Mouse (Mus musculus) testis, adult 2 months (tissue): ENCODE measurements around the gene Arfip1. TPM values are rescaled to one million over a fixed set of nuclear protein-coding genes. Genes with fewer than 3 reads are reported as not detected.

Experiments used
- H3K27ac ChIP-seq: fragments of 200-500 bp; 2 replicates; pipeline ENCODE4 v1.5.1; 2012; ENCODE audit warnings: low read depth, low read length; ENCODE audit not compliant: control insufficient read depth, insufficient read depth
- H3K27me3 ChIP-seq: fragments of 200-500 bp; 2 replicates; pipeline ENCODE4 v1.6.1; 2012; ENCODE audit warnings: mild to moderate bottlenecking, low read length, moderate library complexity; ENCODE audit not compliant: control insufficient read depth, insufficient read depth
- H3K36me3 ChIP-seq: fragments of 200-500 bp; 2 replicates; pipeline ENCODE4 v1.6.1; 2012; ENCODE audit warnings: mild to moderate bottlenecking, low read length; ENCODE audit not compliant: control insufficient read depth, insufficient read depth
- H3K4me1 ChIP-seq: fragments of 200-500 bp; 2 replicates; pipeline ENCODE4 v1.6.1; 2012; ENCODE audit warnings: low read length; ENCODE audit not compliant: control insufficient read depth, insufficient read depth
- H3K4me3 ChIP-seq: fragments of 200-500 bp; 2 replicates; pipeline ENCODE4 v1.5.1; 2012; ENCODE audit warnings: low read depth, mild to moderate bottlenecking, low read length, moderate library complexity, mixed read lengths; ENCODE audit not compliant: control insufficient read depth
- CTCF ChIP-seq: fragments of 200-500 bp; IDR thresholded peaks from 2 replicates; pipeline ENCODE4 v1.5.1; 2012; ENCODE audit warnings: low read depth, mild to moderate bottlenecking, inconsistent platforms, low read length, moderate library complexity; ENCODE audit not compliant: control insufficient read depth, insufficient read depth, insufficient replicate concordance
- POLR2A ChIP-seq: fragments of 200-500 bp; IDR thresholded peaks from 2 replicates; pipeline ENCODE4 v1.6.1; 2012; ENCODE audit warnings: low read depth, mild to moderate bottlenecking, inconsistent platforms, low read length, moderate library complexity; ENCODE audit not compliant: control insufficient read depth
- polyA plus RNA-seq: library from polyadenylated mRNA; depleted of rRNA; stranded (reverse); fragments of >200 nt; gene quantifications from 2 replicates; pipeline ENCODE4 v1.2.3, GENCODE M21; 2012

Gene Arfip1
- polyA plus RNA-seq, 1 experiment: 2.6 TPM

- Histone ChIP-seq H3K27ac (no peak overlapping the region), H3K4me3 (no peak overlapping the region), H3K27me3 (no peaks in the 10 kb centered on the region), H3K36me3 (no peaks in the 10 kb centered on the region), H3K4me1 (no peaks in the 10 kb centered on the region)
- no peak for TF ChIP-seq POLR2A
- no peak for TF ChIP-seq CTCF
Observed at GRCm38 (mm10) chr3:84541881-84542280, 40.5 kb downstream of the Arfip1 start.

GRCm38 (mm10) chr3:84540640-84541039 is 41.8 kb downstream of the Arfip1 start:
- no peak for TF ChIP-seq CTCF
- no peak for TF ChIP-seq POLR2A
- Histone ChIP-seq H3K27me3 (no peaks in the 10 kb centered on the region), H3K4me1 (no peaks in the 10 kb centered on the region), H3K27ac (no peak overlapping the region), H3K4me3 (no peak overlapping the region), H3K36me3 (no peaks in the 10 kb centered on the region)

- Histone ChIP-seq H3K27ac (no peak overlapping the region), H3K4me3 (no peak overlapping the region), H3K36me3 (no peaks in the 10 kb centered on the region), H3K4me1 (no peaks in the 10 kb centered on the region), H3K27me3 (no peaks in the 10 kb centered on the region)
- TF ChIP-seq POLR2A (no peak), CTCF (no peak)
Observed at GRCm38 (mm10) chr3:84536987-84537386, 45.4 kb downstream of the Arfip1 start.

GRCm38 (mm10) chr3:84533227-84533626 is 49.2 kb downstream of the Arfip1 start:
- no peak for TF ChIP-seq CTCF
- no peak for TF ChIP-seq POLR2A
- Histone ChIP-seq H3K27ac (no peak overlapping the region), H3K27me3 (no peaks in the 10 kb centered on the region), H3K4me1 (no peaks in the 10 kb centered on the region), H3K36me3 (no peaks in the 10 kb centered on the region), H3K4me3 (no peak overlapping the region)

- no peak overlapping the region for H3K4me3 ChIP-seq
- no peaks in the 10 kb centered on the region for H3K4me1 ChIP-seq
- TF ChIP-seq POLR2A: no peak
- TF ChIP-seq CTCF: no peak
- H3K27me3 ChIP-seq: no peaks in the 10 kb centered on the region
- no peak overlapping the region for H3K27ac ChIP-seq
- peaks cover 2% of the 10 kb centered on the region for H3K36me3 ChIP-seq
Observed at GRCm38 (mm10) chr3:84529021-84529420, 53.4 kb downstream of the Arfip1 start.

GRCm38 (mm10) chr3:84524952-84525351 is 57.5 kb downstream of the Arfip1 start:
- Histone ChIP-seq H3K27ac (no peak overlapping the region), H3K4me1 (no peaks in the 10 kb centered on the region), H3K4me3 (no peak overlapping the region), H3K36me3 (peaks cover 2% of the 10 kb centered on the region), H3K27me3 (no peaks in the 10 kb centered on the region)
- TF ChIP-seq POLR2A (no peak), CTCF (no peak)

- H3K27ac ChIP-seq: no peak overlapping the region
- H3K4me1 ChIP-seq: no peaks in the 10 kb centered on the region
- H3K4me3 ChIP-seq: no peak overlapping the region
- no peaks in the 10 kb centered on the region for H3K27me3 ChIP-seq
- H3K36me3 ChIP-seq: no peaks in the 10 kb centered on the region; the same call in 1 of the 2 replicates
- no peak for TF ChIP-seq CTCF
- no peak for TF ChIP-seq POLR2A
Observed at GRCm38 (mm10) chr3:84516163-84516562, 66.3 kb downstream of the Arfip1 start.
